Mouse (Mus musculus) bone marrow, adult 2 months (tissue): ENCODE results near the gene Sphk2.

Experiments used
- CTCF ChIP-seq: fragments of 200-500 bp; IDR thresholded peaks from 2 replicates; pipeline ENCODE4 v1.5.1; 2011; ENCODE audit warnings: low read length, control low read depth; ENCODE audit not compliant: control insufficient read depth, insufficient read depth
- POLR2A ChIP-seq: fragments of 200-500 bp; IDR thresholded peaks from 2 replicates; pipeline ENCODE4 v1.6.1; 2011; ENCODE audit warnings: low read depth, mild to moderate bottlenecking, control low read depth, low read length, borderline replicate concordance; ENCODE audit not compliant: control insufficient read depth

DNA sequence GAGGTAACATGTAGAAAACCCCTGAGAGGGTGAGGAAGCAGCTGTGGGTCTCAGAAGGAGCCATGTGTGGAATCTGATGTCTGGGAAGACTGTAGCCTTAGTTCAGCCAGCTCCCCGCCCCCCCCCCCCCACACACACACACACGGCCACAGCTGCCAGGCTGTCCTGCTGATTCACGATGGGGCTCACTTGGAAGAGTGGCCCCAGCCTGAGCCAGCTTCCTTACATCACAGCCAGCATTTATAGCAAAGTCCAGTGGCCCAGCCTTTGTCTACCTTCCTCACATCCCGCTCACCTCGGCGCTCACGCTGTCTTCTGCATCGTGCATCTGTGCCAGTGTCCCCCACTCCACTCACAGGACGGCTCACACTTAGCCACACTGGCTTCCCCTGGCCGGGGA lies 31.6 kb upstream of the Sphk2 start:
- TF ChIP-seq POLR2A (no peak), CTCF (no peak)
